Comparison of ENCODE assay signal across 13 mouse cellular contexts in the genomic region with DNA sequence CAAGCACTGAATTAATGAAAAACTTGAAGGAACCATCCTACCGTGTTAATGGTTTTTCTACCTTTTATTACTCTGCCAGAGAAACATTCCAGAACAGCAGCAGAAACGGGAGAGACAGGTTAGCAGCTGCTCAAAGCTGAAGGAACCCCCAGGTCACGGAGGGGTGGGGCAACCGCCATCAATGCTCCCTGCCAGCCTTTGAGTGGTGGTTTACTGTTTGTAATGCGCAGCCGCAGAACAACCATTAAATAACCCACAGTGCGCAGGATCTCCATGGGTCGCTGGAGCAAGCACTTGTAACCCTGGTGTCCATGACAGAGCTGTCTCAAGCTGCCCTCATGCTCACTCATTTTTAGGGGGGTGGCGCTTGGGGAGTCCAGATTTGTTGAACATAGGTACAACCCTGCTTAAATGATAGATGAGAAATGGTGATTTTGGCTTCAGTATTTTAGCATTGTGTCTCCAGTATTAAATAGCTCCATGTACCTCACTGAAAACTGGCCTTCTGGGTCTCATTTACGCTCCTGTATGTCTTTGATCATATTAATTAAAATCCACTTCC.
DNase-seq lines count a peak whose midpoint lies in the region; ATAC-seq lines count a peak whose summit lies in the region.
"Had no signal": no experiment of that assay in that cellular context is flagged by ENCODE, and none has a peak within 500 bp of the region (broad histone marks: within the 10 kb centered on the region; RNA-seq: fewer than 3 reads in every experiment).

No protein-coding gene starts in this region.

- H3K9me3 ChIP-seq in hindbrain, embryonic 14.5 days (ENCODE audit: control insufficient read depth, low read length): no peaks in the 10 kb centered on the region
- no peaks in the 10 kb centered on the region for H3K9me3 ChIP-seq in midbrain, embryonic 15.5 days

- peak; percentile 54 for DNase-seq in ZHBTc4 (ENCODE audit: low read depth, low spot score)
- no peak for DNase-seq in hindbrain, embryonic 14.5 days (ENCODE audit: low spot score)
- DNase-seq in kidney, postnatal 10 days: peak; percentile 56
- DNase-seq in gastrocnemius, postnatal 36 days: no peak
- DNase-seq in left cerebral cortex, adult 11 months (ENCODE audit: low spot score): no peak
- no peak for DNase-seq in urinary bladder, postnatal 14 days (ENCODE audit: low spot score)
- no peak for DNase-seq in spleen, adult 18-20 months
- DNase-seq: cerebellum, adult 9-11 months; lung, adult 2 months had no signal

- H3K27ac ChIP-seq in hindbrain, embryonic 14.5 days: peak overlapping the region; percentile 93
- peak overlapping the region; percentile 96; the same call in 1 of the 2 replicates for H3K27ac ChIP-seq in midbrain, embryonic 15.5 days

- H3K4me1 ChIP-seq in hindbrain, embryonic 14.5 days (replicated peaks; ENCODE audit: control insufficient read depth, insufficient read depth, low read length): peaks cover 12% of the 10 kb centered on the region
- peaks cover 26% of the 10 kb centered on the region for H3K4me1 ChIP-seq in midbrain, embryonic 15.5 days
- H3K4me1 ChIP-seq: megakaryocyte, embryonic 14.5 days had no signal

- WGBS in hindbrain, embryonic 14.5 days: 49% methylated on average over 10 of the region's 10 CpGs
- WGBS in midbrain, embryonic 15.5 days: 60% methylated on average over 10 of the region's 10 CpGs

- peak overlapping the region; percentile 68 for H3K4me2 ChIP-seq in hindbrain, embryonic 14.5 days (replicated peaks)
- H3K4me2 ChIP-seq in midbrain, embryonic 15.5 days: peak overlapping the region; percentile 66

- no peak for ATAC-seq in hindbrain, embryonic 14.5 days (ENCODE audit: low FRiP score)
- ATAC-seq in midbrain, embryonic 15.5 days (replicated peaks): no peak
- ATAC-seq: forebrain, embryonic 16.5 days; inflammation-experienced regulatory T-cells, adult 6 months had no signal

- H3K9ac ChIP-seq in hindbrain, embryonic 14.5 days: peak overlapping the region; percentile 11; the same call in 1 of the 2 replicates
- H3K9ac ChIP-seq in midbrain, embryonic 15.5 days: no peak overlapping the region

- peak overlapping the region; percentile 67 for H3K4me3 ChIP-seq in hindbrain, embryonic 14.5 days (replicated peaks; ENCODE audit: low read length)
- H3K4me3 ChIP-seq in midbrain, embryonic 15.5 days: no peak overlapping the region
- H3K4me3 ChIP-seq: megakaryocyte, embryonic 14.5 days had no signal

- no peaks in the 10 kb centered on the region for H3K36me3 ChIP-seq in hindbrain, embryonic 14.5 days (replicated peaks; ENCODE audit: control insufficient read depth, insufficient read depth)
- H3K36me3 ChIP-seq in midbrain, embryonic 15.5 days (replicated peaks): no peaks in the 10 kb centered on the region

- H3K27me3 ChIP-seq in hindbrain, embryonic 14.5 days (ENCODE audit: control insufficient read depth, insufficient read depth, low read length): no peaks in the 10 kb centered on the region
- no peaks in the 10 kb centered on the region for H3K27me3 ChIP-seq in midbrain, embryonic 15.5 days (replicated peaks)
- H3K27me3 ChIP-seq: megakaryocyte, embryonic 14.5 days had no signal

- intact Hi-C loops in gastrocnemius, postnatal 36 days (cut with DNase I): loop anchor here (5.0 kb wide), 2 partner anchors 80 to 120 kb away; no protein-coding TSS in a partner anchor

Comparison
In these comparisons a context has a peak if more than half of its experiments do, and no peak if none do; other contexts are left out.
1. DNase-seq: peak in ZHBTc4 (single experiment) and kidney, postnatal 10 days (single experiment); none in hindbrain, embryonic 14.5 days (single experiment), gastrocnemius, postnatal 36 days (0 of 2), left cerebral cortex, adult 11 months (single experiment), urinary bladder, postnatal 14 days (single experiment) and spleen, adult 18-20 months (0 of 2).